Mouse (Mus musculus) hindbrain, postnatal 0 days (tissue): ENCODE measurements around the gene Atp11b. TPM values are rescaled to one million over a fixed set of nuclear protein-coding genes. Genes with fewer than 3 reads are reported as not detected.
A peak's percentile ranks its signal among the peaks of the same experiment; 100 is the strongest.

Experiments
- ATAC-seq: fragments of 200-750 bp; cut with Nextera tagmentation; 2 replicates; pipeline ENCODE4 v1.8.0; 2017; ENCODE audit warnings: mild to moderate bottlenecking, moderate TSS enrichment, moderate library complexity
- DNase-seq: peaks from one replicate; pipeline ENCODE4 v3.0.0-alpha.2; 2015; ENCODE audit warnings: low spot score
- H3K27ac ChIP-seq: fragments of 300-500 bp; sonication (generic); 2 replicates; pipeline ENCODE4 v1.5.1; 2014; ENCODE audit warnings: mild to moderate bottlenecking
- H3K27me3 ChIP-seq: fragments of 300-500 bp; sonication (generic); 2 replicates; pipeline ENCODE4 v1.6.1; 2014; ENCODE audit warnings: low read length, mixed read lengths; ENCODE audit not compliant: insufficient read depth
- H3K36me3 ChIP-seq: fragments of 300-500 bp; sonication (generic); 2 replicates; pipeline ENCODE4 v1.6.1; 2014; ENCODE audit warnings: low read length, mixed read lengths; ENCODE audit not compliant: insufficient read depth
- H3K4me1 ChIP-seq: fragments of 300-500 bp; sonication (generic); 2 replicates; pipeline ENCODE4 v1.6.1; 2014; ENCODE audit warnings: antibody characterized with exemption, low read length, mixed read lengths; ENCODE audit not compliant: insufficient read depth
- H3K4me2 ChIP-seq: fragments of 300-500 bp; sonication (generic); 2 replicates; pipeline ENCODE4 v1.6.1; 2014; ENCODE audit warnings: low read depth, mild to moderate bottlenecking, low read length, moderate library complexity, mixed read lengths
- H3K4me3 ChIP-seq: fragments of 300-500 bp; sonication (generic); 2 replicates; pipeline ENCODE4 v1.5.1; 2014; ENCODE audit warnings: low read length
- H3K9ac ChIP-seq: fragments of 300-500 bp; sonication (generic); replicated peaks from 2 replicates; pipeline ENCODE4 v1.6.1; 2014; ENCODE audit warnings: mild to moderate bottlenecking, low read length, moderate library complexity, mixed read lengths
- H3K9me3 ChIP-seq: fragments of 300-500 bp; sonication (generic); 2 replicates; pipeline ENCODE4 v1.6.1; 2016; ENCODE audit warnings: low read length, mixed read lengths
- CTCF ChIP-seq: IDR thresholded peaks from 2 replicates; pipeline ENCODE4 v1.5.1; 2016; ENCODE audit warnings: antibody characterized with exemption, control low read depth, low read depth
- WGBS: fragments of 180-500 bp; shearing (Covaris S2); extraction: QIAGEN DNeasy Blood & Tissue Kit; methylation state at CpG from one replicate; pipeline ENCODE4 v1.1.7; 2014; 5-methylcytosine and 5-hydroxymethylcytosine counted together
- polyA plus RNA-seq: library from polyadenylated mRNA; unstranded; fragments of >200 nt; fragmentation: Nextera tagmentation; extraction: Ambion mirVana; gene quantifications from 2 replicates; pipeline ENCODE4 v1.2.1, GENCODE M21; 2015
- total RNA-seq: library from RNA; depleted of rRNA; stranded (reverse); fragments of >200 nt; gene quantifications from 2 replicates; pipeline ENCODE4 v1.2.3, GENCODE M21; 2014

Atp11b gene
- total and polyA plus RNA-seq, 2 experiments from 2014 or later = 31.6 to 39.9 TPM

- 89% methylated on average over 3 of the region's 3 CpGs for WGBS
- ATAC-seq = no peak
- H3K27me3 ChIP-seq = no peaks in the 10 kb centered on the region
Measured at GRCm38 (mm10) chr3:35738071-35738470, 15.8 kb upstream of the Atp11b start.

DNA sequence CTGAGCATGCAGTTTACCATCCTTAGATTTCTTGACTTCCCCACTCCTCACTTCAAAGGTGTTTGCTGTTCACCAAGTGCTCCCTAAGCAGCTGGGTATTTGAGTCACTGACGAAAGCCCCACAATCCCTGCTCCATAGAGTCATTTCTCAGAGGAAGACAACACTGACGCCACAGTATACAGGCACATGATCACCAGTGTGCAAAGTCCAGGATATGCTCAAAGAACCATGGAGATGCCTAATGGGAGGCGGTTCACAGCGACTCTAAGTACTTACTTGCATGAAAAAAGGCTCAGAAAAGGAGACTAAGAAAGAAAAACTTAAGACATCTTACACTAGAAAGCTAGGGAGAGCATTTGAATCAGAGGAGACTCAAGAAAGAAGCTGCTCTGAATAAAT is 8.9 kb upstream of the Atp11b start:
- Histone ChIP-seq H3K4me2 (no peak overlapping the region), H3K27me3 (no peaks in the 10 kb centered on the region), H3K9me3 (no peaks in the 10 kb centered on the region), H3K9ac (no peak overlapping the region), H3K27ac (no peak overlapping the region), H3K36me3 (no peaks in the 10 kb centered on the region), H3K4me3 (no peak overlapping the region), H3K4me1 (no peaks in the 10 kb centered on the region)
- TF ChIP-seq CTCF = no peak
- DNase-seq (no peak), ATAC-seq (no peak)
- 52% methylated on average over 4 of the region's 4 CpGs for WGBS

More at GRCm38 (mm10) chr3:35738071-35738470, 15.8 kb upstream of the Atp11b start:
- H3K4me2 ChIP-seq = no peak overlapping the region
- no peaks in the 10 kb centered on the region for H3K36me3 ChIP-seq
- H3K4me1 ChIP-seq = no peaks in the 10 kb centered on the region
- no peak overlapping the region for H3K27ac ChIP-seq
- DNase-seq = no peak
- H3K9me3 ChIP-seq = no peaks in the 10 kb centered on the region
- no peak overlapping the region for H3K9ac ChIP-seq
- no peak overlapping the region for H3K4me3 ChIP-seq
- TF ChIP-seq CTCF = no peak

GRCm38 (mm10) chr3:35746840-35747456 is 7.0 kb upstream of the Atp11b start:
- H3K9me3 ChIP-seq = no peaks in the 10 kb centered on the region
- no peaks in the 10 kb centered on the region for H3K27me3 ChIP-seq
- H3K9ac ChIP-seq = no peak overlapping the region
- no peaks in the 10 kb centered on the region for H3K4me1 ChIP-seq
- TF ChIP-seq CTCF = no peak
- no peak for ATAC-seq
- no peak overlapping the region for H3K4me2 ChIP-seq
- no peaks in the 10 kb centered on the region for H3K36me3 ChIP-seq
- 65% methylated on average over 9 of the region's 9 CpGs for WGBS
- no peak overlapping the region for H3K4me3 ChIP-seq
- no peak for DNase-seq
- H3K27ac ChIP-seq = no peak overlapping the region

DNA sequence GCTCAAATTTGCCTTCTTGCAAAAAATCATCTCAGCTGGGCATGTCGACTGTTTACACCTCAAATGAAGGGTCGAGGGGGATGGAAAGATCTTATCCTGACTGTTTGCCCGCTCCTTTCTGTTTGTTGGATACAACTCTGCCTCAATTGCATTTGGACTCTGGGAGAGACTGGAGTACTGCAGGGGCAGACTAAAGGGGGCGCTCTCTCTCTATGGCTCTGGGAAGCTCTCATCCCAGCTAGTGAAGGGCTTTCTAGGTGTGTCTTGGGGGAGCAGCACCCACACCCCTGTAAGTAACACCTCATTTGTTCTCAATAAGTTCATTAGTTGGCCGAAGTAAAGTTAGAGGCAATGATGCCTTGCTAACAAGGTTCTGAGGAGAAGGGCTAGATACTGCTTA is 3.6 kb upstream of the Atp11b start:
- Histone ChIP-seq H3K27me3 (no peaks in the 10 kb centered on the region), H3K36me3 (no peaks in the 10 kb centered on the region), H3K9me3 (no peaks in the 10 kb centered on the region), H3K4me1 (no peaks in the 10 kb centered on the region), H3K9ac (no peak overlapping the region), H3K27ac (no peak overlapping the region), H3K4me3 (no peak overlapping the region), H3K4me2 (no peak overlapping the region)
- ATAC-seq = no peak
- TF ChIP-seq CTCF = peak; percentile 13; the same call in 1 of the 2 replicates
- WGBS = 51% methylated on average over 5 of the region's 5 CpGs
- DNase-seq = no peak

GRCm38 (mm10) chr3:35751724-35752123 is 2.2 kb upstream of the Atp11b start:
- no peak for DNase-seq
- WGBS = 65% methylated on average over 2 of the region's 2 CpGs
- Histone ChIP-seq H3K27ac (no peak overlapping the region), H3K4me1 (no peaks in the 10 kb centered on the region), H3K27me3 (no peaks in the 10 kb centered on the region), H3K9ac (no peak overlapping the region), H3K9me3 (no peaks in the 10 kb centered on the region), H3K4me2 (no peak overlapping the region), H3K4me3 (no peak overlapping the region), H3K36me3 (no peaks in the 10 kb centered on the region)
- TF ChIP-seq CTCF = no peak
- ATAC-seq = no peak

DNA sequence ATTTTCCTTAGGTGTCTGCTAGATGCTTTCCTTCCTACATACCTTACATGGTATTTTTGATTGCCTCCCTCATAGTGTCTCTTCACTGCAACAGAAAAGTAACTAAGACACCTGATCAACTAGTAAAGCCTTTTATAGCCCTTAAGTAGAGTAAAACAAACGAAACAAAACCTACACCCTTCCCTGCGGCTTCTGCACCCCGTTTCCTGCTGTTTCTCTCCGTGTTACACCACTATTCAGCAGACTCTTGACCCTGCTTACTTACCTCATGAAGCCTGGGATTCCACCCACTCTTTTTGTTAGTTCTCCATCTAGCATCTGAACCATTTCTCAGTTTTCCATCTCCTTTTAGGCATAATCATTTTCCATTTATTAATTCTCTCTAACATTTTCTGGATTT is 8.8 kb downstream of the Atp11b start:
- Histone ChIP-seq H3K27me3 (no peaks in the 10 kb centered on the region), H3K27ac (no peak overlapping the region), H3K9me3 (no peaks in the 10 kb centered on the region), H3K4me1 (no peaks in the 10 kb centered on the region), H3K9ac (no peak overlapping the region), H3K36me3 (no peaks in the 10 kb centered on the region), H3K4me2 (no peak overlapping the region), H3K4me3 (no peak overlapping the region)
- ATAC-seq = no peak
- DNase-seq = no peak
- no peak for TF ChIP-seq CTCF
- WGBS = 71% methylated on average over 4 of the region's 4 CpGs
